Mouse (Mus musculus) hindbrain, embryonic 12.5 days (tissue): ENCODE results near the gene Sptb. TPM values are rescaled to one million over a fixed set of nuclear protein-coding genes. Genes with fewer than 3 reads are reported as not detected.

Source experiments
- ATAC-seq: fragments of 200-750 bp; cut with Nextera tagmentation; 2 replicates; pipeline ENCODE4 v1.8.0; 2017; ENCODE audit warnings: moderate TSS enrichment; ENCODE audit not compliant: low FRiP score
- H3K27ac ChIP-seq: fragments of 300-500 bp; sonication (generic); 2 replicates; pipeline ENCODE4 v1.5.1; 2016; ENCODE audit warnings: mild to moderate bottlenecking
- H3K27me3 ChIP-seq: fragments of 300-500 bp; sonication (generic); 2 replicates; pipeline ENCODE4 v1.6.1; 2016; ENCODE audit warnings: mild to moderate bottlenecking
- H3K36me3 ChIP-seq: fragments of 300-500 bp; sonication (generic); 2 replicates; pipeline ENCODE4 v1.6.1; 2016; ENCODE audit warnings: mild to moderate bottlenecking
- H3K4me1 ChIP-seq: fragments of 300-500 bp; sonication (generic); 2 replicates; pipeline ENCODE4 v1.6.1; 2016
- H3K4me2 ChIP-seq: fragments of 300-500 bp; sonication (generic); replicated peaks from 2 replicates; pipeline ENCODE4 v1.6.1; 2016; ENCODE audit warnings: mild to moderate bottlenecking
- H3K4me3 ChIP-seq: fragments of 300-500 bp; sonication (generic); 2 replicates; pipeline ENCODE4 v1.5.1; 2016; ENCODE audit warnings: mild to moderate bottlenecking
- H3K9ac ChIP-seq: fragments of 300-500 bp; sonication (generic); 2 replicates; pipeline ENCODE4 v1.6.1; 2016; ENCODE audit warnings: mild to moderate bottlenecking, moderate library complexity
- H3K9me3 ChIP-seq: fragments of 300-500 bp; sonication (generic); replicated peaks from 2 replicates; pipeline ENCODE4 v1.6.1; 2016; ENCODE audit warnings: mild to moderate bottlenecking
- WGBS: fragments of 180-500 bp; shearing (Covaris S2); methylation state at CpG from one replicate; pipeline ENCODE4 v1.1.7; 2016; 5-methylcytosine and 5-hydroxymethylcytosine counted together
- polyA plus RNA-seq: library from polyadenylated mRNA; unstranded; fragments of >200 nt; fragmentation: Nextera tagmentation; extraction: Ambion mirVana; gene quantifications from 2 replicates; pipeline ENCODE4 v1.2.1, GENCODE M21; 2016

Sptb gene
- polyA plus RNA-seq, 1 experiment from 2014 or later: 3.3 TPM

GRCm38 (mm10) chr12:76695773-76696172 is 14.6 kb downstream of the Sptb start:
- Histone ChIP-seq H3K27ac (no peak overlapping the region), H3K9ac (no peak overlapping the region), H3K4me2 (no peak overlapping the region), H3K9me3 (no peaks in the 10 kb centered on the region), H3K36me3 (no peaks in the 10 kb centered on the region), H3K4me1 (peaks cover 7% of the 10 kb centered on the region), H3K27me3 (peaks cover 4% of the 10 kb centered on the region; the same call in 1 of the 2 replicates), H3K4me3 (no peak overlapping the region)
- no peak for ATAC-seq
- 65% methylated on average over 5 of the region's 5 CpGs for WGBS

GRCm38 (mm10) chr12:76694801-76695505 is 15.4 kb downstream of the Sptb start:
- peak overlapping the region; percentile 23 for H3K4me3 ChIP-seq
- peaks cover 7% of the 10 kb centered on the region for H3K4me1 ChIP-seq
- no peak overlapping the region for H3K9ac ChIP-seq
- H3K9me3 ChIP-seq: no peaks in the 10 kb centered on the region
- no peaks in the 10 kb centered on the region for H3K36me3 ChIP-seq
- peaks cover 4% of the 10 kb centered on the region; the same call in 1 of the 2 replicates for H3K27me3 ChIP-seq
- WGBS: 3% methylated on average over 17 of the region's 17 CpGs
- no peak for ATAC-seq
- peak overlapping the region; percentile 54 for H3K4me2 ChIP-seq
- peak overlapping the region; percentile 30; the same call in 1 of the 2 replicates for H3K27ac ChIP-seq

DNA sequence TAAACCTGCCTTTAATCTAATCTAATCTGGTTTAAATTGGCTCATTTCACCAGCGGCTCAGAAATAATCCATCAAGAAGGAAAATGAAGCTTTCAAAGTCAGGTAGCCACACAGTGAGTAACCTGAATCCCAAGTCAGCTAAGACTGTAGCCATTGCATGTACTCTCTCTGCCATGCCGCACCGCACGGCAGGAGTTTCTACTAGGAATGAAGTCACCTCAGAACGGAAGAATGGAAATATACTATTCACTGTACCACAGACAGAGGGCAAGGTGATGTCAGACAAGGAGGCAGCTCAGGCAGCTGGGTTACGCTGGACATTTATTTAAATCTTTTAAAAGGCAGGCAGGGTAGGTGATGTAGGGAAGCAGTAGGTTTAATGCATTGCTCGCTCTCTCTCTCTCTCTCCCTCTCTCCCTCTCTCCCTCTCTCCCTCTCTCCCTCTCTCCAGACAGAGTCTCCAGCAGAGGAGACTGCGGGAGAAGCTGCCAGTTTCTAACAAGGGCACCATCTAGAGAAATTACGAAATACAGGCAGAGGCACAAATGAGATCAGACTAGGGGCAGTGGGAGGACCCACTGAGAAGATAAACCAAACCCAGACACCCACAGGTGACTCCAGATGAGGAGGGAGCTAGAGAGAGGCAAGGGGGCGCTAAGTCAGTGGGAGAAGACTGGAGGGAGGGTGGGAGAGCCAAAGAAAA is 22.7 kb downstream of the Sptb start:
- no peaks in the 10 kb centered on the region for H3K27me3 ChIP-seq
- H3K4me1 ChIP-seq: peaks cover 6% of the 10 kb centered on the region
- no peak overlapping the region for H3K27ac ChIP-seq
- no peaks in the 10 kb centered on the region for H3K36me3 ChIP-seq
- H3K9ac ChIP-seq: no peak overlapping the region
- WGBS: 72% methylated on average over 10 of the region's 10 CpGs
- H3K4me3 ChIP-seq: no peak overlapping the region
- H3K4me2 ChIP-seq: no peak overlapping the region
- H3K9me3 ChIP-seq: no peaks in the 10 kb centered on the region
- no peak for ATAC-seq

- Histone ChIP-seq H3K27ac (no peak overlapping the region), H3K4me1 (peaks cover 6% of the 10 kb centered on the region), H3K9ac (no peak overlapping the region), H3K27me3 (no peaks in the 10 kb centered on the region), H3K4me2 (no peak overlapping the region), H3K36me3 (no peaks in the 10 kb centered on the region), H3K9me3 (no peaks in the 10 kb centered on the region), H3K4me3 (no peak overlapping the region)
- 96% methylated on average over 3 of the region's 3 CpGs for WGBS
- no peak for ATAC-seq
Measured at GRCm38 (mm10) chr12:76685647-76686046, 24.7 kb downstream of the Sptb start.

DNA sequence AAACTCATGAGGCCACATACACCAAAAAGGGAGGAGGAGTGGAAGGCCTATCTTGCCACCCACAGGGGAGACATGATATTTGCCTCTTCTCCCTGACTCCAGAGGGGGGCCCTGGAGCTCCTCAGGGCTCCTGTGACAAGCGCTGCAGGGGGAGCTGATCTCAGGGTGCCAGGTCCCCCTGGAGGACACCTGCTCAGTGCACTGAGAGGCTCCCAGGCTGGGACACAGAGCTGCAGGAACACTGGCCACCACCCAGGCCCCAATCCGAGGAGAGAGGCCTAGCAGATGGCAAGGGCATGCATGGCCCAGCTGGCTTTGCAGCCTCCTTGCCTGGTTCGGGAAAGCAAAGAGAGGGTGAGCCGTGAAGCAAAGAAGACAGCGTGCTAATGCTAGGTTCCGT is 25.9 kb downstream of the Sptb start:
- H3K9me3 ChIP-seq: no peaks in the 10 kb centered on the region
- no peak for ATAC-seq
- H3K4me3 ChIP-seq: no peak overlapping the region
- no peaks in the 10 kb centered on the region for H3K36me3 ChIP-seq
- 50% methylated on average over 6 of the region's 6 CpGs for WGBS
- peaks cover 6% of the 10 kb centered on the region for H3K4me1 ChIP-seq
- no peak overlapping the region for H3K4me2 ChIP-seq
- H3K9ac ChIP-seq: no peak overlapping the region
- H3K27ac ChIP-seq: no peak overlapping the region
- H3K27me3 ChIP-seq: no peaks in the 10 kb centered on the region

- peaks cover 6% of the 10 kb centered on the region for H3K4me1 ChIP-seq
- no peaks in the 10 kb centered on the region for H3K9me3 ChIP-seq
- no peak overlapping the region for H3K4me2 ChIP-seq
- no peak overlapping the region for H3K9ac ChIP-seq
- no peaks in the 10 kb centered on the region for H3K36me3 ChIP-seq
- ATAC-seq: no peak
- no peak overlapping the region for H3K27ac ChIP-seq
- no peaks in the 10 kb centered on the region for H3K27me3 ChIP-seq
- no peak overlapping the region for H3K4me3 ChIP-seq
Measured at GRCm38 (mm10) chr12:76681937-76682336, 28.4 kb downstream of the Sptb start.

DNA sequence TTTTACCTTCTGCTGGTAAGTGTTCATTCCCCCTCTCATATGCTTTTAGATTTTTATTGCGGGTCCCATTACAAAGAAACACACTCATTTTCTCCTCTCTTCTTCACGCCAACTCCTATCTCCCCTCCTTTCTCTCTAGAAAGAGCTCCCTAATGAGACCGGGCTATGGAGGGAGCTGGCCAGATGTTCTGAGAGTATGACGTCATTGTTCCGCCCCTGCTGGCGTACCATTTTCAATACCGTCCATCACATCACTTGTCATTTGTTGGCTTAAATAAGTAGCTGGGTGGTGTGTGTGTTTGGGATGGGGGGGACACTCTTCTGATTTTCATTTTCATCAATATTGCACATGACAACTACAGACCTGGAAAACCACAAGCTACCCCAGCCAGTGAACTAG is 33.3 kb downstream of the Sptb start:
- Histone ChIP-seq H3K4me3 (no peak overlapping the region), H3K27ac (no peak overlapping the region), H3K27me3 (no peaks in the 10 kb centered on the region), H3K9me3 (no peaks in the 10 kb centered on the region), H3K4me1 (no peaks in the 10 kb centered on the region), H3K36me3 (no peaks in the 10 kb centered on the region), H3K4me2 (no peak overlapping the region), H3K9ac (no peak overlapping the region)
- ATAC-seq: no peak
- 61% methylated on average over 7 of the region's 7 CpGs for WGBS

GRCm38 (mm10) chr12:76676477-76676876 is 33.9 kb downstream of the Sptb start:
- no peak overlapping the region for H3K27ac ChIP-seq
- H3K27me3 ChIP-seq: no peaks in the 10 kb centered on the region
- no peaks in the 10 kb centered on the region for H3K36me3 ChIP-seq
- no peak overlapping the region for H3K4me2 ChIP-seq
- no peak for ATAC-seq
- H3K9me3 ChIP-seq: no peaks in the 10 kb centered on the region
- WGBS: 78% methylated on average over 22 of the region's 22 CpGs
- H3K4me3 ChIP-seq: no peak overlapping the region
- no peak overlapping the region for H3K9ac ChIP-seq
- H3K4me1 ChIP-seq: no peaks in the 10 kb centered on the region

DNA sequence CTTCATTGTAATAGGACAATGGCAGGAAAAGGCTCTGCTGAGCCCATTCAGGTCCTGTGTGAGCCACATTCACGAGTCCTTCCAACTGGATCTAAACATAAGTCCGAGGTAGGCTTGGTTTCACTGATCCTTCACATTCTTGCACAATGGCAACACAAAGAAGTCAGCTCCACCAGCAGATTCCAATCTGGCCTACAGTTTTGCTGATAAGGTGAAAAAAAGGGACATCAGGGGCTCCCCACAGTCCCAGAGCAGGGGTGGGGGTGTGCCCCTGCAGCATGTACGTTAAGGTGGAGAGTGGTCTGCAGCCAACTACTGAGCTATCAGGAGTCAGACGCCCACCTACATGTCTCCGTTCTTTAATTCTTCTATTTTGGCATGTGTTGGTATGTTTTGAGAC is 35.0 kb downstream of the Sptb start:
- Histone ChIP-seq H3K36me3 (no peaks in the 10 kb centered on the region), H3K9ac (no peak overlapping the region), H3K27ac (no peak overlapping the region), H3K4me3 (no peak overlapping the region), H3K9me3 (no peaks in the 10 kb centered on the region), H3K27me3 (no peaks in the 10 kb centered on the region), H3K4me2 (no peak overlapping the region), H3K4me1 (no peaks in the 10 kb centered on the region)
- WGBS: 55% methylated on average over 5 of the region's 5 CpGs
- no peak for ATAC-seq

DNA sequence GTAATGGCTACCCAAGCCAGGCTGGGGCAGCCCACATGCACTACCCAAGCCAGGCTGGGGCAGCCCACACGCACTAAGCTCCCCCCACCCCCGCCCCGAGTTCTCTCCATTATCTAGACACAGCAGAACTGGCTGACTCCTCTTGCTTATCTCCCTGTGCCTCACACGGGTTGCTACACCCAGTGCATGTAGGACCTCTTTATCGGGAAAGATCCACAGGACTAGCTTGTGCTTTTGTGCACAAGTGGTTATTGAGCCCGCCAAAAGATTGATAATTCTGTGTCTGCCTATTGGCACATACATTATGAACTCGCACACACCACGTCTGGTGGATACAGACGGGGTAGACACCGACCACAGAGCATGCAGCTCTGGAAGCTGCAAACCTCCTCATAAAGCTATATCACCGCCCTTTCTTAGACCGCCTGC is 36.5 kb downstream of the Sptb start:
- Histone ChIP-seq H3K9me3 (no peaks in the 10 kb centered on the region), H3K36me3 (no peaks in the 10 kb centered on the region), H3K9ac (no peak overlapping the region), H3K4me2 (no peak overlapping the region), H3K27me3 (no peaks in the 10 kb centered on the region), H3K27ac (no peak overlapping the region), H3K4me1 (0 out of 2 replicates have a peak, but pooled peaks cover 3% of the 10 kb centered on the region), H3K4me3 (no peak overlapping the region)
- no peak for ATAC-seq
- 82% methylated on average over 12 of the region's 12 CpGs for WGBS

GRCm38 (mm10) chr12:76672008-76672407 is 38.3 kb downstream of the Sptb start:
- no peak for ATAC-seq
- Histone ChIP-seq H3K27ac (no peak overlapping the region), H3K9ac (no peak overlapping the region), H3K4me2 (no peak overlapping the region), H3K9me3 (no peaks in the 10 kb centered on the region), H3K4me1 (0 out of 2 replicates have a peak, but pooled peaks cover 3% of the 10 kb centered on the region), H3K27me3 (no peaks in the 10 kb centered on the region), H3K4me3 (no peak overlapping the region), H3K36me3 (no peaks in the 10 kb centered on the region)
- 84% methylated on average over 8 of the region's 8 CpGs for WGBS

GRCm38 (mm10) chr12:76670533-76671086 is 39.7 kb downstream of the Sptb start:
- Histone ChIP-seq H3K4me2 (no peak overlapping the region), H3K27me3 (no peaks in the 10 kb centered on the region), H3K4me1 (0 out of 2 replicates have a peak, but pooled peaks cover 3% of the 10 kb centered on the region), H3K27ac (no peak overlapping the region), H3K4me3 (no peak overlapping the region), H3K9me3 (no peaks in the 10 kb centered on the region), H3K36me3 (no peaks in the 10 kb centered on the region), H3K9ac (no peak overlapping the region)
- 69% methylated on average over 13 of the region's 13 CpGs for WGBS
- no peak for ATAC-seq
